Mouse (Mus musculus): ENCODE measurements around the gene Efcab3. TPM values are rescaled to one million over a fixed set of nuclear protein-coding genes. Genes with fewer than 3 reads are reported as not detected.
"Not testable (repeated sequence)": the region's sequence is repeated elsewhere in the genome, so short reads cannot be mapped to it uniquely, and the experiment has no call there.

Gene Efcab3
- polyA plus RNA-seq (2012; rRNA removed) = 0.15 TPM in 1 of 2 replicates, not detected in the other

- no peak within 1 kb of the TSS for H3K27ac ChIP-seq (ENCODE audit: control insufficient read depth, insufficient read depth, low read length)
- H3K4me3 ChIP-seq (ENCODE audit: control insufficient read depth, insufficient read depth, low read length) = no peak within 1 kb of the TSS
- DNase-seq = no peak
- no peaks in the 10 kb centered on the region for H3K27me3 ChIP-seq (ENCODE audit: control insufficient read depth, insufficient read depth, low read length)
- no peaks in the 10 kb centered on the region for H3K4me1 ChIP-seq (replicated peaks; ENCODE audit: control insufficient read depth, insufficient read depth, low read length)
- 93% methylated on average over 5 of the region's 5 CpGs for WGBS
- no peaks in the 10 kb centered on the region for H3K36me3 ChIP-seq (ENCODE audit: control insufficient read depth, insufficient read depth, low read length)
- no peak for TF ChIP-seq CTCF (IDR thresholded peaks at IDR 0.05; ENCODE audit: borderline replicate concordance, control insufficient read depth, extremely low read depth, insufficient read depth, low read length, poor library complexity)
- TF ChIP-seq POLR2A (IDR thresholded peaks at IDR 0.05; ENCODE audit: control insufficient read depth, extremely low read depth, insufficient read depth, low read length, poor library complexity) = no peak
Observed at GRCm38 (mm10) chr11:105063292-105063691, at the start of gene Efcab3. Gene Efcab3 (plus strand): TSS chr11:105063592.

GRCm38 (mm10) chr11:105021071-105021470, 42.3 kb upstream of the Efcab3 start:
- no peak overlapping the region for H3K27ac ChIP-seq (ENCODE audit: control insufficient read depth, insufficient read depth, low read length)
- WGBS = 70% methylated on average over 7 of the region's 7 CpGs
- H3K4me3 ChIP-seq (ENCODE audit: control insufficient read depth, insufficient read depth, low read length) = no peak overlapping the region
- TF ChIP-seq CTCF (IDR thresholded peaks at IDR 0.05; ENCODE audit: borderline replicate concordance, control insufficient read depth, extremely low read depth, insufficient read depth, low read length, poor library complexity) (no peak), POLR2A (IDR thresholded peaks at IDR 0.05; ENCODE audit: control insufficient read depth, extremely low read depth, insufficient read depth, low read length, poor library complexity) (no peak)
- H3K36me3 ChIP-seq (ENCODE audit: control insufficient read depth, insufficient read depth, low read length) = no peaks in the 10 kb centered on the region
- no peak for DNase-seq
- H3K4me1 ChIP-seq (replicated peaks; ENCODE audit: control insufficient read depth, insufficient read depth, low read length) = no peaks in the 10 kb centered on the region
- H3K27me3 ChIP-seq (ENCODE audit: control insufficient read depth, insufficient read depth, low read length) = no peaks in the 10 kb centered on the region

- Histone ChIP-seq H3K27ac (ENCODE audit: control insufficient read depth, insufficient read depth, low read length) (no peak overlapping the region), H3K36me3 (ENCODE audit: control insufficient read depth, insufficient read depth, low read length) (no peaks in the 10 kb centered on the region), H3K27me3 (ENCODE audit: control insufficient read depth, insufficient read depth, low read length) (no peaks in the 10 kb centered on the region), H3K4me1 (replicated peaks; ENCODE audit: control insufficient read depth, insufficient read depth, low read length) (no peaks in the 10 kb centered on the region), H3K4me3 (ENCODE audit: control insufficient read depth, insufficient read depth, low read length) (no peak overlapping the region)
- no peak for DNase-seq
- TF ChIP-seq POLR2A (IDR thresholded peaks at IDR 0.05; ENCODE audit: control insufficient read depth, extremely low read depth, insufficient read depth, low read length, poor library complexity) (no peak), CTCF (IDR thresholded peaks at IDR 0.05; ENCODE audit: borderline replicate concordance, control insufficient read depth, extremely low read depth, insufficient read depth, low read length, poor library complexity) (no peak)
- WGBS = 75% methylated on average over 6 of the region's 6 CpGs
Observed at GRCm38 (mm10) chr11:105028744-105029348, 34.5 kb upstream of the Efcab3 start.

- TF ChIP-seq POLR2A (IDR thresholded peaks at IDR 0.05; ENCODE audit: control insufficient read depth, extremely low read depth, insufficient read depth, low read length, poor library complexity) = no peak
- TF ChIP-seq CTCF (IDR thresholded peaks at IDR 0.05; ENCODE audit: borderline replicate concordance, control insufficient read depth, extremely low read depth, insufficient read depth, low read length, poor library complexity) = no peak
- no peaks in the 10 kb centered on the region for H3K36me3 ChIP-seq (ENCODE audit: control insufficient read depth, insufficient read depth, low read length)
- no peak for DNase-seq
- 83% methylated on average over 8 of the region's 8 CpGs for WGBS
- no peaks in the 10 kb centered on the region for H3K4me1 ChIP-seq (replicated peaks; ENCODE audit: control insufficient read depth, insufficient read depth, low read length)
- H3K4me3 ChIP-seq (ENCODE audit: control insufficient read depth, insufficient read depth, low read length) = no peak overlapping the region
- H3K27me3 ChIP-seq (ENCODE audit: control insufficient read depth, insufficient read depth, low read length) = no peaks in the 10 kb centered on the region
- no peak overlapping the region for H3K27ac ChIP-seq (ENCODE audit: control insufficient read depth, insufficient read depth, low read length)
Observed at GRCm38 (mm10) chr11:105029525-105029924, 33.9 kb upstream of the Efcab3 start.

- DNase-seq = no peak
- H3K36me3 ChIP-seq (ENCODE audit: control insufficient read depth, insufficient read depth, low read length) = no peaks in the 10 kb centered on the region
- no peak overlapping the region for H3K4me3 ChIP-seq (ENCODE audit: control insufficient read depth, insufficient read depth, low read length)
- H3K4me1 ChIP-seq (replicated peaks; ENCODE audit: control insufficient read depth, insufficient read depth, low read length) = no peaks in the 10 kb centered on the region
- no peaks in the 10 kb centered on the region for H3K27me3 ChIP-seq (ENCODE audit: control insufficient read depth, insufficient read depth, low read length)
- 91% methylated on average over 6 of the region's 6 CpGs for WGBS
- H3K27ac ChIP-seq (ENCODE audit: control insufficient read depth, insufficient read depth, low read length) = no peak overlapping the region
- no peak for TF ChIP-seq CTCF (IDR thresholded peaks at IDR 0.05; ENCODE audit: borderline replicate concordance, control insufficient read depth, extremely low read depth, insufficient read depth, low read length, poor library complexity)
- TF ChIP-seq POLR2A (IDR thresholded peaks at IDR 0.05; ENCODE audit: control insufficient read depth, extremely low read depth, insufficient read depth, low read length, poor library complexity) = no peak
Observed at GRCm38 (mm10) chr11:105030229-105030628, 33.2 kb upstream of the Efcab3 start.

- WGBS = 80% methylated on average over 2 of the region's 2 CpGs
- DNase-seq = no peak
- no peaks in the 10 kb centered on the region for H3K36me3 ChIP-seq (ENCODE audit: control insufficient read depth, insufficient read depth, low read length)
- no peak overlapping the region for H3K4me3 ChIP-seq (ENCODE audit: control insufficient read depth, insufficient read depth, low read length)
- H3K27me3 ChIP-seq (ENCODE audit: control insufficient read depth, insufficient read depth, low read length) = no peaks in the 10 kb centered on the region
- no peaks in the 10 kb centered on the region for H3K4me1 ChIP-seq (replicated peaks; ENCODE audit: control insufficient read depth, insufficient read depth, low read length)
- H3K27ac ChIP-seq (ENCODE audit: control insufficient read depth, insufficient read depth, low read length) = no peak overlapping the region
- no peak for TF ChIP-seq CTCF (IDR thresholded peaks at IDR 0.05; ENCODE audit: borderline replicate concordance, control insufficient read depth, extremely low read depth, insufficient read depth, low read length, poor library complexity)
- no peak for TF ChIP-seq POLR2A (IDR thresholded peaks at IDR 0.05; ENCODE audit: control insufficient read depth, extremely low read depth, insufficient read depth, low read length, poor library complexity)
Observed at GRCm38 (mm10) chr11:105031103-105031502, 32.3 kb upstream of the Efcab3 start.

DNA sequence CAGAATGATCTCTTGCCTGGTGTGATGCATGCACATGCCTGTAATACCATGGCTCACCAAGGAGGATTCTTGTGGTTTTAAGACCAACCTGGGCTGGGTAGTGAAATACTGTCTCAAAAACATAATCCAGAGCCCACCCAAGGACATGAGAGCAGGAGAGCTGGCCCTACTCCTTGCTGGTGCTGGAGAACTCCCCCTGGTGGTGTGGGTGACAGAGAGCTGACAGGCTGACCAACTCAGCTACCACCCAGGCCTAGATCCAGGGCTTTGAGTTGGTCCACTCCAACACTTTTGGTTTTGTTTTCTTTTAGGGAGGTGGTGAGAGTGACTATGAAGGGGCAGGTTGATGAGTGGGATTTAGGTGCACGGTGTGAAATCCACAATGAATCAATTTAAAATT, 28.3 kb upstream of the Efcab3 start:
- DNase-seq = no peak
- H3K36me3 ChIP-seq (ENCODE audit: control insufficient read depth, insufficient read depth, low read length) = no peaks in the 10 kb centered on the region
- WGBS = 94% methylated on average over 1 of the region's 1 CpGs
- no peaks in the 10 kb centered on the region for H3K4me1 ChIP-seq (replicated peaks; ENCODE audit: control insufficient read depth, insufficient read depth, low read length)
- no peak overlapping the region for H3K27ac ChIP-seq (ENCODE audit: control insufficient read depth, insufficient read depth, low read length)
- no peak overlapping the region for H3K4me3 ChIP-seq (ENCODE audit: control insufficient read depth, insufficient read depth, low read length)
- no peaks in the 10 kb centered on the region for H3K27me3 ChIP-seq (ENCODE audit: control insufficient read depth, insufficient read depth, low read length)
- TF ChIP-seq CTCF (IDR thresholded peaks at IDR 0.05; ENCODE audit: borderline replicate concordance, control insufficient read depth, extremely low read depth, insufficient read depth, low read length, poor library complexity) = no peak

DNA sequence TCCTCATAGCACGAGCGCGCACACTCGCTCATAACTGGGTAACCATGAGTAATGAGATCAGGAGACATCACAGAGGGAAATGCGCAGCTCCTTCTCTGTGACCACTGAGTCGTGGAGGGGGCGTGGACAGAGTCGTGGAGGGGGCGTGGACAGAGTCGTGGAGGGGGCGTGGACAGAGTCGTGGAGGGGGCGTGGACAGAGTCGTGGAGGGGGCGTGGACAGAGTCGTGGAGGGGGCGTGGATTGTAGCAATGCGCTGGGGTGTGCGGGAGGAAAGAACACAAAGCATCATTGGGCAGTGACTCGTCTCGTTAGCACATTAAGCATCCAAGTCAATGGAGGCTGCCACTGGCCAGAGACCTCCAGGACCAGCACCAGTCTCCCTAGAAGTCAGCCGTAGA, 49.1 kb downstream of the Efcab3 start:
- DNase-seq; H3K4me1 ChIP-seq (replicated peaks; ENCODE audit: control insufficient read depth, insufficient read depth, low read length); H3K27me3 ChIP-seq (ENCODE audit: control insufficient read depth, insufficient read depth, low read length); H3K36me3 ChIP-seq (ENCODE audit: control insufficient read depth, insufficient read depth, low read length); H3K27ac ChIP-seq (ENCODE audit: control insufficient read depth, insufficient read depth, low read length); H3K4me3 ChIP-seq (ENCODE audit: control insufficient read depth, insufficient read depth, low read length): not testable (repeated sequence)
- 78% methylated on average over 22 of the region's 22 CpGs for WGBS

All from thymus, adult 2 months (tissue).